Mouse (Mus musculus): ENCODE data around the gene Ppif. TPM values are rescaled to one million over a fixed set of nuclear protein-coding genes. Genes with fewer than 3 reads are reported as not detected.
A peak's percentile ranks its signal among the peaks of the same experiment; 100 is the strongest.

Ppif gene
- polyA plus RNA-seq, 1 experiment from 2014 or later: 99.2 TPM

DNA sequence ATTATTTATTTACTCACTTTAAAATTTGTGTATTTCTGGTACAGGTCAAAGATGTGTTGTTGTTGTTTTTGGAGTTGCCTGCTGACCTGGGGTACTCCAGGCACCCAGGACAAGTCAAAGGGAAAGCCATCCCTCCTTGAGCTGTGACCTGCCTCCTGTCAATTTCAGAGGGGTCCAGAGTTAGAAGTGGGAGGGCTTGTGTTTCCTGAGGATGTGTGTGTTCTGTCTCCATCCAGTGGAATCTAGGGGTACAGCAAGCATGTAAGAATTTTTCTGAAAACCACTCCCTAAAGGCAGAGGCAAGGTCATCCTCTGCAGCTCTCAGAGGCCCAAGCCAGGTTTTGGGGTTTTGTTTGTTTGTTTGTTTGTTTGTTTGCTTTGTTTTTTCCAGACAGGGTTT is 8.0 kb downstream of the Ppif start:
- H3K4me2 ChIP-seq (ENCODE audit: low read length): no peak overlapping the region
- H3K27me3 ChIP-seq (ENCODE audit: control insufficient read depth, insufficient read depth, low read length): no peaks in the 10 kb centered on the region
- H3K4me3 ChIP-seq (ENCODE audit: control insufficient read depth in 1 of 2, insufficient read depth in 1 of 2, low read depth in 1 of 2, low read length in 2 of 2): no peak overlapping the region
- peaks cover 44% of the 10 kb centered on the region for H3K36me3 ChIP-seq (ENCODE audit: control insufficient read depth, insufficient read depth, low read length)
- H3K27ac ChIP-seq (replicated peaks in 1 of 2; ENCODE audit: control insufficient read depth in 1 of 2, insufficient read depth in 1 of 2, low read depth in 2 of 2, low read length in 2 of 2): no peak overlapping the region
- no peak overlapping the region for H3K9ac ChIP-seq (ENCODE audit: low read length)
- ATAC-seq (ENCODE audit: insufficient number of reproducible peaks, insufficient read depth, low FRiP score, low read depth): no peak
- H3K9me3 ChIP-seq (ENCODE audit: control insufficient read depth, low read length): no peaks in the 10 kb centered on the region
- H3K4me1 ChIP-seq (ENCODE audit: control insufficient read depth in 2 of 2, insufficient read depth in 2 of 2, low read length in 2 of 2): 0 out of 4 replicates have a peak, but pooled peaks cover 0 to 2% of the 10 kb centered on the region in 2 experiments

- H3K4me3 ChIP-seq (ENCODE audit: control insufficient read depth in 1 of 2, insufficient read depth in 1 of 2, low read depth in 1 of 2, low read length in 2 of 2): no peak overlapping the region
- H3K27ac ChIP-seq (replicated peaks in 1 of 2; ENCODE audit: control insufficient read depth in 1 of 2, insufficient read depth in 1 of 2, low read depth in 2 of 2, low read length in 2 of 2): peak overlapping the region; percentile 66 to 94
- WGBS: 48% methylated on average over 5 of the region's 5 CpGs
- H3K4me2 ChIP-seq (ENCODE audit: low read length): no peak overlapping the region
- H3K27me3 ChIP-seq (ENCODE audit: control insufficient read depth, insufficient read depth, low read length): no peaks in the 10 kb centered on the region
- ATAC-seq (ENCODE audit: insufficient number of reproducible peaks, insufficient read depth, low FRiP score, low read depth): no peak
- peak overlapping the region; percentile 31; the same call in 1 of the 2 replicates for H3K9ac ChIP-seq (ENCODE audit: low read length)
- no peaks in the 10 kb centered on the region for H3K9me3 ChIP-seq (ENCODE audit: control insufficient read depth, low read length)
- H3K4me1 ChIP-seq (ENCODE audit: control insufficient read depth in 2 of 2, insufficient read depth in 2 of 2, low read length in 2 of 2): peaks cover 43 to 44% of the 10 kb centered on the region in 2 experiments
- no peaks in the 10 kb centered on the region for H3K36me3 ChIP-seq (ENCODE audit: control insufficient read depth, insufficient read depth, low read length)
Measured at GRCm38 (mm10) chr14:25707691-25708181, 13.8 kb downstream of the Ppif start.

DNA sequence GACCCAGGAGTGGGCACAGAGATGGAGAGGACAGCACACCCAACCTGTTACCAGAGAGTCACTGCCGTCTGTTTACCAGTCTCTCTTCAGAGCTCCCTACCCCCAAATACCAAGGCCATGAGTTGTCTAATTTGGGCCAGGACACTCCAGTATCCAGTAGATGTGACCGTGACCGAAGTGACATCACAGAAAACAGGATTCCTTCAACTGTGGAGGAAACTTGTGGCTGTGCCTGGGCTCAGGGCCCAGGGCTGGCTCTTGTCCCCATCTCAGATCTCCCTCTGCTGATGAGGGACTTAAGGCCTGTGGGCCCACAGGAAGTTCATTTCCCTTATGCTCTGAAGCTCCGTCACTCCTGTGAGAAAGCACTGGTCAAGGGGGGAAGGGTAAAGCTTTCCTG is 14.5 kb downstream of the Ppif start:
- Histone ChIP-seq H3K36me3 (ENCODE audit: control insufficient read depth, insufficient read depth, low read length) (no peaks in the 10 kb centered on the region), H3K9ac (ENCODE audit: low read length) (peak overlapping the region; percentile 59), H3K9me3 (ENCODE audit: control insufficient read depth, low read length) (no peaks in the 10 kb centered on the region), H3K4me2 (ENCODE audit: low read length) (no peak overlapping the region), H3K27me3 (ENCODE audit: control insufficient read depth, insufficient read depth, low read length) (no peaks in the 10 kb centered on the region), H3K4me1 (ENCODE audit: control insufficient read depth in 2 of 2, insufficient read depth in 2 of 2, low read length in 2 of 2) (peaks cover 43 to 44% of the 10 kb centered on the region in 2 experiments), H3K4me3 (ENCODE audit: control insufficient read depth in 1 of 2, insufficient read depth in 1 of 2, low read depth in 1 of 2, low read length in 2 of 2) (no peak overlapping the region), H3K27ac (replicated peaks in 1 of 2; ENCODE audit: control insufficient read depth in 1 of 2, insufficient read depth in 1 of 2, low read depth in 2 of 2, low read length in 2 of 2) (peak overlapping the region; percentile 66 to 94)
- 37% methylated on average over 4 of the region's 4 CpGs for WGBS
- ATAC-seq (ENCODE audit: insufficient number of reproducible peaks, insufficient read depth, low FRiP score, low read depth): no peak

GRCm38 (mm10) chr14:25708917-25709316 is 15.0 kb downstream of the Ppif start:
- WGBS: 82% methylated on average over 2 of the region's 2 CpGs

GRCm38 (mm10) chr14:25710073-25710472 is 16.1 kb downstream of the Ppif start:
- Histone ChIP-seq H3K4me3 (ENCODE audit: control insufficient read depth in 1 of 2, insufficient read depth in 1 of 2, low read depth in 1 of 2, low read length in 2 of 2) (no peak overlapping the region), H3K4me2 (ENCODE audit: low read length) (no peak overlapping the region), H3K36me3 (ENCODE audit: control insufficient read depth, insufficient read depth, low read length) (peaks cover 13% of the 10 kb centered on the region), H3K9me3 (ENCODE audit: control insufficient read depth, low read length) (no peaks in the 10 kb centered on the region), H3K4me1 (ENCODE audit: control insufficient read depth in 2 of 2, insufficient read depth in 2 of 2, low read length in 2 of 2) (peaks cover 43 to 44% of the 10 kb centered on the region in 2 experiments), H3K9ac (ENCODE audit: low read length) (peak overlapping the region; percentile 22; the same call in 1 of the 2 replicates), H3K27me3 (ENCODE audit: control insufficient read depth, insufficient read depth, low read length) (no peaks in the 10 kb centered on the region), H3K27ac (replicated peaks in 1 of 2; ENCODE audit: control insufficient read depth in 1 of 2, insufficient read depth in 1 of 2, low read depth in 2 of 2, low read length in 2 of 2) (peak overlapping the region; percentile 93 to 94)
- 19% methylated on average over 4 of the region's 4 CpGs for WGBS
- ATAC-seq (ENCODE audit: insufficient number of reproducible peaks, insufficient read depth, low FRiP score, low read depth): 0 out of 2 replicates have a peak, but pooled peaks have one; percentile 9

More at GRCm38 (mm10) chr14:25708917-25709316, 15.0 kb downstream of the Ppif start:
- no peak overlapping the region for H3K4me2 ChIP-seq (ENCODE audit: low read length)
- H3K4me1 ChIP-seq (ENCODE audit: control insufficient read depth in 2 of 2, insufficient read depth in 2 of 2, low read length in 2 of 2): peaks cover 43 to 44% of the 10 kb centered on the region in 2 experiments
- no peak overlapping the region for H3K4me3 ChIP-seq (ENCODE audit: control insufficient read depth in 1 of 2, insufficient read depth in 1 of 2, low read depth in 1 of 2, low read length in 2 of 2)
- ATAC-seq (ENCODE audit: insufficient number of reproducible peaks, insufficient read depth, low FRiP score, low read depth): no peak
- H3K9ac ChIP-seq (ENCODE audit: low read length): peak overlapping the region; percentile 59
- H3K36me3 ChIP-seq (ENCODE audit: control insufficient read depth, insufficient read depth, low read length): peaks cover 2% of the 10 kb centered on the region; the same call in 1 of the 2 replicates
- no peaks in the 10 kb centered on the region for H3K9me3 ChIP-seq (ENCODE audit: control insufficient read depth, low read length)
- no peaks in the 10 kb centered on the region for H3K27me3 ChIP-seq (ENCODE audit: control insufficient read depth, insufficient read depth, low read length)
- peak overlapping the region; percentile 66 to 94; a peak in 3 of 4 replicates for H3K27ac ChIP-seq (replicated peaks in 1 of 2; ENCODE audit: control insufficient read depth in 1 of 2, insufficient read depth in 1 of 2, low read depth in 2 of 2, low read length in 2 of 2)

DNA sequence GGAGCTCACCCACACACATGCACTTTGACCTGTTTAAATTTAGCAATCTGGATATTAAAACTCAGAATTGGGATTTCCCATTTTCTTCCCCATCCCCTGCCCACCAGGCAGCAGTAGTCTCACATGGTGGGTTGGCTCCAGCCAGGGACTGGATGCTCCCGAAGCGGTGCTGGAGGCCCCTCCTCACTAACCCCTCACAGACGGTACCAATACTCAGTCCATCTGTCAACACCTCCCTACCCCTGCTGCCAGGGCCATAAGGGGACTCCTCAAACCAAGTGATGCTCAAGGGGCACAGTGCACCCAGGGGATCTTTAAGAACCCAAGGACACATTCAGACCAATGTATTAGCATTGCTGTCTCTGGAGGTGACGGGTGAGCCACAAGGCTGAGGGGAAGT is 16.7 kb downstream of the Ppif start:
- H3K27ac ChIP-seq (replicated peaks in 1 of 2; ENCODE audit: control insufficient read depth in 1 of 2, insufficient read depth in 1 of 2, low read depth in 2 of 2, low read length in 2 of 2): peak overlapping the region; percentile 93 to 94
- ATAC-seq (ENCODE audit: insufficient number of reproducible peaks, insufficient read depth, low FRiP score, low read depth): peak; percentile 29; the same call in 1 of the 2 replicates
- 22% methylated on average over 4 of the region's 4 CpGs for WGBS
- H3K9ac ChIP-seq (ENCODE audit: low read length): peak overlapping the region; percentile 14; the same call in 1 of the 2 replicates
- no peak overlapping the region for H3K4me3 ChIP-seq (ENCODE audit: control insufficient read depth in 1 of 2, insufficient read depth in 1 of 2, low read depth in 1 of 2, low read length in 2 of 2)
- no peaks in the 10 kb centered on the region for H3K27me3 ChIP-seq (ENCODE audit: control insufficient read depth, insufficient read depth, low read length)
- H3K9me3 ChIP-seq (ENCODE audit: control insufficient read depth, low read length): no peaks in the 10 kb centered on the region
- peaks cover 18% of the 10 kb centered on the region for H3K36me3 ChIP-seq (ENCODE audit: control insufficient read depth, insufficient read depth, low read length)
- H3K4me2 ChIP-seq (ENCODE audit: low read length): no peak overlapping the region
- H3K4me1 ChIP-seq (ENCODE audit: control insufficient read depth in 2 of 2, insufficient read depth in 2 of 2, low read length in 2 of 2): peaks cover 43 to 44% of the 10 kb centered on the region in 2 experiments

DNA sequence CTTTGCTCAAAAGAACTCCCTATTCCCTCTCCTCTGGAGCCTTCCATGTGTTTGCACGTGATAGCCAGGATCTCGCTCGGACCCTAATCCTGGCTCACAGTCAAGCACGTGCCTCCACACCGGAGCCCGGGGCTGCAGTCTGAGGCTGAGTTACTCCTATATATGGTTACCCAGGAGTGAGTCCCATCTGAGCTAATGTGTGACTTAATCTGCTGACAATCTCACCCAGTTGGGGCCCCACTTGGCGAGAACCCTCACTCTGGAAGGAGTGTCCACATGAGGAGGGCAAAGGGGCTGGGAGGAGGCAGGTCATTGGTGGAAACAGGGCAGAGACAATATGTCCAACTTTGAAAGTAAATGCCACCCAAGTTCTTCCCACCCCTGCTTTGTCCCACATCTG is 17.2 kb downstream of the Ppif start:
- Histone ChIP-seq H3K9ac (ENCODE audit: low read length) (no peak overlapping the region; the same call in 1 of the 2 replicates), H3K4me1 (ENCODE audit: control insufficient read depth in 2 of 2, insufficient read depth in 2 of 2, low read length in 2 of 2) (peaks cover 43 to 44% of the 10 kb centered on the region in 2 experiments), H3K36me3 (ENCODE audit: control insufficient read depth, insufficient read depth, low read length) (peaks cover 23% of the 10 kb centered on the region), H3K27ac (replicated peaks in 1 of 2; ENCODE audit: control insufficient read depth in 1 of 2, insufficient read depth in 1 of 2, low read depth in 2 of 2, low read length in 2 of 2) (peak overlapping the region; percentile 93 to 94), H3K27me3 (ENCODE audit: control insufficient read depth, insufficient read depth, low read length) (no peaks in the 10 kb centered on the region), H3K4me3 (ENCODE audit: control insufficient read depth in 1 of 2, insufficient read depth in 1 of 2, low read depth in 1 of 2, low read length in 2 of 2) (no peak overlapping the region), H3K9me3 (ENCODE audit: control insufficient read depth, low read length) (no peaks in the 10 kb centered on the region), H3K4me2 (ENCODE audit: low read length) (no peak overlapping the region)
- 21% methylated on average over 7 of the region's 7 CpGs for WGBS
- ATAC-seq (ENCODE audit: insufficient number of reproducible peaks, insufficient read depth, low FRiP score, low read depth): peak; percentile 76

DNA sequence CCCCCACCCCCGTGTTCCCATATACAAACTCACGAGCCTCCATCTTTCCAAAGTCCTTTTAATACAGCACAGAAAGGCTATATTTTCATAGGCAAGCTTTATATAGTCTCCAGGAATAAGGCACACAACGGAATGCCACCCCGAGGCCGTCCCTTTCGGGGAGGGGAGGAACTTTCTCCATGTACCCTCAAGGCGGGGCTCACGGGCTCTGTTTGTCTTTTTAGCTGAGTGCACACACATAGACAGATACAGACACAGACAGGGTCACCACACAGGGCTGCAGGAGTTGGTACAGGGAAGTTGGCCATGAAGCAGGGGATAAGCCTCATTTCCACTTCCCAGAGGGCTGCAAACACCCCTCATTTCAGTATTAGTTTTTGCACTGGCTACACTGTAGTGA is 17.6 kb downstream of the Ppif start:
- ATAC-seq (ENCODE audit: insufficient number of reproducible peaks, insufficient read depth, low FRiP score, low read depth): 0 out of 2 replicates have a peak, but pooled peaks have one; percentile 2
- WGBS: 33% methylated on average over 8 of the region's 8 CpGs
- Histone ChIP-seq H3K9me3 (ENCODE audit: control insufficient read depth, low read length) (no peaks in the 10 kb centered on the region), H3K4me1 (ENCODE audit: control insufficient read depth in 2 of 2, insufficient read depth in 2 of 2, low read length in 2 of 2) (peaks cover 43 to 44% of the 10 kb centered on the region in 2 experiments), H3K36me3 (ENCODE audit: control insufficient read depth, insufficient read depth, low read length) (peaks cover 27% of the 10 kb centered on the region), H3K4me3 (ENCODE audit: control insufficient read depth in 1 of 2, insufficient read depth in 1 of 2, low read depth in 1 of 2, low read length in 2 of 2) (no peak overlapping the region), H3K27me3 (ENCODE audit: control insufficient read depth, insufficient read depth, low read length) (no peaks in the 10 kb centered on the region), H3K27ac (replicated peaks in 1 of 2; ENCODE audit: control insufficient read depth in 1 of 2, insufficient read depth in 1 of 2, low read depth in 2 of 2, low read length in 2 of 2) (peak overlapping the region; percentile 93 to 94), H3K4me2 (ENCODE audit: low read length) (no peak overlapping the region), H3K9ac (ENCODE audit: low read length) (peak overlapping the region; percentile 64)

All from heart, embryonic 14.5 days (tissue).